Mouse (Mus musculus) mouse embryonic stem cell (cell line): ENCODE data around the gene Defb18.
"Not testable (repeated sequence)": the region's sequence is repeated elsewhere in the genome, so short reads cannot be mapped to it uniquely, and the experiment has no call there.

Experiments
- in situ Hi-C, 2 experiments: fragments of 300-500 bp; cut with MboI; formaldehyde crosslinking; loops; 1 replicate in 1 of 2; 3 replicates in 1 of 2; pipeline ENCODE4 v1.14.3; 2019 to 2020; ENCODE audit warnings: low sequenced_read_pairs in 2 of 2, low pct_unique_long_range_greater_than_20kb in 1 of 2, mixed read lengths in 1 of 2; ENCODE audit not compliant: unreplicated experiment in 1 of 2

Gene Defb18

GRCm38 (mm10) chr1:18237343-18237742, at the start of gene Defb18:
TSS of gene Defb18 (minus strand) at chr1:18237443.
- in situ Hi-C loops = no loop called here

GRCm38 (mm10) chr1:18271095-18271494, 33.9 kb upstream of the Defb18 start:
- in situ Hi-C loops = no loop called here

- in situ Hi-C loops = no loop called here
Observed at GRCm38 (mm10) chr1:18268845-18269244, 31.6 kb upstream of the Defb18 start.

GRCm38 (mm10) chr1:18265038-18265437, 27.8 kb upstream of the Defb18 start, which contains the start of gene Defb41:
TSS of gene Defb41 (minus strand) at chr1:18265138.
- in situ Hi-C loops = no loop called here

- in situ Hi-C loops = not testable (repeated sequence)
Observed at GRCm38 (mm10) chr1:18245801-18246580, 8.7 kb upstream of the Defb18 start.

GRCm38 (mm10) chr1:18223385-18223945, 13.8 kb downstream of the Defb18 start:
- in situ Hi-C loops = no loop called here

- in situ Hi-C loops = no loop called here
Observed at GRCm38 (mm10) chr1:18191719-18192118, 45.5 kb downstream of the Defb18 start.

- in situ Hi-C loops = no loop called here
Observed at GRCm38 (mm10) chr1:18190714-18191712, 46.2 kb downstream of the Defb18 start.
